Mouse (Mus musculus) inflammation-experienced regulatory T-cells, adult 16 weeks (primary cell): ENCODE measurements around the gene Tollip. TPM values are rescaled to one million over a fixed set of nuclear protein-coding genes. Genes with fewer than 3 reads are reported as not detected.

Source experiments
- polyA plus RNA-seq: library from polyadenylated mRNA; unstranded; fragments of 100-300 nt; shearing (Covaris generic); gene quantifications from one replicate; pipeline ENCODE4 v1.2.1, GENCODE M21; 2017

Gene Tollip
- polyA plus RNA-seq: 56.7 TPM

DNA sequence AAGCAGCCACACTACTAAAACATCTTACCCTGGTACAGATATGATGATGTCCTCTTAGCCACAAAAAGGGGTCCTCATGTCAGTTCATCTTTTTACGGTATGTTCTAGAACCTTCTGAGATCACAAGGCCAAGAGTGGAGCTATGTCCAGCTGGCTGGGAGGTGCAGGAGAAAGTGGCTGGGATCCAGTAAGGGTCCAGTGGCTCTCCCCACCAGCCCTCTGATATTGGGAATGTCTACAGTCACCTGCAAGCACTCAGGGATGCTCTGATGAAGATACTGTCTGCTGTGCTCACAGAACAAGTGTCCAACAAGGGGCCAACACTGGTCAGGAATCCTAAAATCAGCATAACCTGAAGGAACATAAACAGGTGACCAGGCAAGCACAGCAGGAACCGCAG, at the start of gene Tollip:
Gene Tollip (minus strand): TSS at position 101 of the 400 bp plus-strand sequence.

DNA sequence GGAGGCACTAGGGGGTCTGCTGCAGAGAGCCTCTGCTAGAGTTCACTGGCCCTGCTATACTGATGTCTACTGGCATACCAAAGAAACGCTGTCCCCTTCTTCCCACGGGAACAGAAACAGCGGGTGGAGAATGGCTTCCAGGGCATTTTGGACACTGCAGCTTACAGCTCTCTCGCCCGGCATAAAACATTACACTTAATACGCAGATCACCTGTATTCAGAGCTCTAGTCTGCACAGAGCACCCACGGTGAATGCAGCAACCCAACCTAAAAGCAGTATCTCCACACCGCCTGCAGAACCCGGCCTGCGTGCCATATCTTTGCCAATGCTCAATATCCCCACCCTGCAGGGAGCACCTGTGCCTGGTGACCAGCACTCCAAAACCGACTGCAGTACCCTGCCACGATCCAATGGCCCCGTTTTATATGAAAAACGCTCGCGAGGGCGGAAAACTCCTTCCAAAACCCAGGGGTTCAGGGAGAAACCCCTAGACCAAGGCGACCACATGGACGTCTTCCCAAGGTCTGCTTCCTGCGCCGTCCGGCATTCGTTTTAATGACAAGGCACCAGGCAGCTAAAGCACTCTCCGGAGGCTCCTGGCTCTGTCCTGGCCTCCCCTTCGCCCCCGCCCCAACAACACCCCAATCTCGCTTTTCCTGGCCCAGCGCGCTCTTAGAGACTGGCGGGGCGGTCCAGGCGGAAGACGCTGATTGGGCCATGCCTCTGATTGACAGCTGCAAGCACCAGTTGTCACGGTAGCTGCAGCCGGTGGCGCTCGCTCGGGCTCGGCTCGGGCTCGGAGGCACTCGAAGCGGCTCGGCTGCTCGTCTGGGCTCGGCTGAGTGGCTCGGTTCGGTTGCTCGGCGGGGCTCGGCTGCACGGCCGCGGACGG, 30.8 kb upstream of the Tollip start, which contains the start of gene Brsk2:
Gene Brsk2 (plus strand): TSS at position 846 of the 893 bp plus-strand sequence.

DNA sequence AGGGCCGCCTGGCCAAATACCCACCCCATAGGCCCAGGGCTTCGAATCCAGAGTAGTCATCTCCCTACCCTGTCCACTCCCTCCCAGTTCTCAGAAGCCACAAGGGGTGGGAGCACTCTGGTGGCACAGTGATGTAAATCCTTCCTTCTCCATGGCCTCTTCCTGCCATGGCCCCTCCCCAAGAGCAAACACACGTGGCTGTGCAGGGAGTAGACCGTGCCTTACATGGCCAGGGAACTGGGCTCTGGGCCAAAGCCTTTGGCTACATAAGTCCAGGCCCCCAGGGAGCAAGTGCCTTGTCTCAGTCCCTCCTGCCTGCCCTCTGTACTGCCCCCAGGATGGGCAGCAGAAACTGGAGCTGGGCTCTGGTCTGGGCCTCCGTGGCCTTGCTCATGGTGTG, 79.5 kb downstream of the Tollip start, which contains the start of gene Muc5b:
Gene Muc5b (plus strand): TSS at position 292 of the 400 bp plus-strand sequence.

Other genes with a start within 250 kb of the Tollip start
- not detected for gene Muc2, start 228.2 kb downstream of the Tollip start, polyA plus RNA-seq
- gene Muc5ac, start 129.5 kb downstream of the Tollip start, polyA plus RNA-seq: not detected
- gene Muc5b, start 79.4 kb downstream of the Tollip start, polyA plus RNA-seq: 0.02 TPM
- gene Brsk2, start 31.2 kb upstream of the Tollip start, polyA plus RNA-seq: 0.68 TPM
- gene Mob2, start 142.6 kb upstream of the Tollip start, polyA plus RNA-seq: 98.5 TPM
- gene Dusp8, start 177.3 kb upstream of the Tollip start, polyA plus RNA-seq: not detected
- gene Gm45618, start 202.2 kb upstream of the Tollip start, polyA plus RNA-seq: not detected
- not detected for gene Gm39115, start 217.5 kb upstream of the Tollip start, polyA plus RNA-seq
- not detected for gene Gm45337, start 226.1 kb upstream of the Tollip start, polyA plus RNA-seq
- not detected for gene Gm29735, start 238.6 kb upstream of the Tollip start, polyA plus RNA-seq
- not detected for gene Gm4553, start 247.2 kb upstream of the Tollip start, polyA plus RNA-seq